Mouse (Mus musculus) erythroblast, embryonic 14.5 days (primary cell): ENCODE data around the gene Sftpa1. TPM values are rescaled to one million over a fixed set of nuclear protein-coding genes. Genes with fewer than 3 reads are reported as not detected.

Source experiments
- H3K27me3 ChIP-seq: 2 replicates; pipeline ENCODE4 v1.6.1; 2012; ENCODE audit warnings: inconsistent platforms; ENCODE audit not compliant: control insufficient read depth
- H3K36me3 ChIP-seq: 2 replicates; pipeline ENCODE4 v1.6.1; 2012; ENCODE audit warnings: mild to moderate bottlenecking, inconsistent platforms; ENCODE audit not compliant: control insufficient read depth
- H3K4me1 ChIP-seq: 2 replicates; pipeline ENCODE4 v1.6.1; 2012; ENCODE audit warnings: inconsistent platforms; ENCODE audit not compliant: control insufficient read depth
- H3K4me3 ChIP-seq: replicated peaks from 2 replicates; pipeline ENCODE3; 2012; ENCODE audit warnings: moderate library complexity, mild to moderate bottlenecking, inconsistent platforms
- H3K9me3 ChIP-seq: 2 replicates; pipeline ENCODE4 v1.6.1; 2012; ENCODE audit warnings: low read length, inconsistent platforms, mixed read lengths; ENCODE audit not compliant: control insufficient read depth
- GATA1 ChIP-seq: IDR thresholded peaks from 2 replicates; pipeline ENCODE4 v1.6.1; 2012; ENCODE audit warnings: low read length, inconsistent platforms, mixed read lengths
- TAL1 ChIP-seq: IDR thresholded peaks from 3 replicates; pipeline ENCODE4 v1.6.1; 2012; ENCODE audit warnings: low read length, inconsistent platforms, mixed read lengths
- polyA plus RNA-seq: library from polyadenylated mRNA; stranded (reverse); fragments of >175 nt; gene quantifications from 2 replicates; pipeline ENCODE4 v1.2.3, GENCODE M21; 2012

Sftpa1 gene
- polyA plus RNA-seq, 1 experiment = not detected

- Histone ChIP-seq H3K4me3 (no peak within 1 kb of the TSS), H3K9me3 (no peaks in the 10 kb centered on the region; the same call in 1 of the 2 replicates), H3K27me3 (no peaks in the 10 kb centered on the region), H3K4me1 (no peaks in the 10 kb centered on the region), H3K36me3 (no peaks in the 10 kb centered on the region)
- TF ChIP-seq GATA1 (no peak), TAL1 (no peak)
These were observed 53.7 kb downstream of the Sftpa1 start, which contains the start of gene Sftpd for GRCm38 (mm10) chr14:41185059-41185821. TSS of gene Sftpd (minus strand) at chr14:41185149.

Other genes starting within 250 kb of the Sftpa1 start
- 0.06 and 0.09 TPM in 2 replicates for gene Sh2d4b, start 238.5 kb upstream of the Sftpa1 start, polyA plus RNA-seq
- 0.27 and 0.33 TPM in 2 replicates for gene Tspan14, start 165.0 kb upstream of the Sftpa1 start, polyA plus RNA-seq
- 8.5 and 12.2 TPM in 2 replicates for gene Fam213a, start 118.0 kb upstream of the Sftpa1 start, polyA plus RNA-seq
- not detected in 2 replicates for gene Dydc2, start 62.6 kb upstream of the Sftpa1 start, polyA plus RNA-seq
- gene Dydc1, start 58.9 kb upstream of the Sftpa1 start, polyA plus RNA-seq = not detected in 2 replicates
- 0.01 TPM in 1 of 2 replicates, not detected in the other for gene Mat1a, start 26.7 kb upstream of the Sftpa1 start, polyA plus RNA-seq
- not detected in 2 replicates for gene Mbl1, start 19.7 kb downstream of the Sftpa1 start, polyA plus RNA-seq
- 0.03 TPM in 1 of 2 replicates, not detected in the other for gene Sftpd, start 53.4 kb downstream of the Sftpa1 start, polyA plus RNA-seq
- gene Gm2832, start 147.0 kb downstream of the Sftpa1 start, polyA plus RNA-seq = not detected in 2 replicates
- gene Gm5798, start 216.8 kb downstream of the Sftpa1 start, polyA plus RNA-seq = not detected in 2 replicates